Mouse (Mus musculus): ENCODE measurements around the gene Lsm11. TPM values are rescaled to one million over a fixed set of nuclear protein-coding genes. Genes with fewer than 3 reads are reported as not detected.

Lsm11 gene
- polyA plus RNA-seq, 1 experiment from 2014 or later: 24.6 TPM

DNA sequence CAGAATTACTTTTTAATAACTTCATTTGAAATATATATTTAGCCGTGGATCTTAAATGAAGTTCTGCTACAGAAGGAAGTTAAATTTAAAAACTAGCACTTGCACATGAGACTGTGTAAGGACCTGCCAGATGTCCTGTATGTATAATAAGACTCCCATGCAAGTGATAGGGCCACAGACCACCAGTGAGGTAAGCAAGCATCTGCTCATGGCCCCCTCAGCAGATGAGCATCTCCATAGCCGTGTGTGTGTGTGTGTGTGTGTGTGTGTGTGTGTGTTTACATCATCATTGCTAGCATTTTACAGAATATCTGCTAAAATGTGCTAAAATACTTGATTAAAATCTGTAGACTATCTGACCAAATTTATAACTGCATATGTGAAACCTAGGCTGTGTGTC is 47.3 kb downstream of the Lsm11 start:
- no peak for ATAC-seq
- Histone ChIP-seq H3K9me3 (ENCODE audit: control insufficient read depth, low read length) (no peaks in the 10 kb centered on the region), H3K36me3 (ENCODE audit: control insufficient read depth, insufficient read depth, low read length) (peaks cover 10% of the 10 kb centered on the region), H3K4me3 (ENCODE audit: low read length) (no peak overlapping the region), H3K27ac (ENCODE audit: low read depth, low read length) (no peak overlapping the region), H3K4me2 (ENCODE audit: low read length) (no peak overlapping the region), H3K27me3 (replicated peaks; ENCODE audit: control insufficient read depth, insufficient read depth, low read length) (no peaks in the 10 kb centered on the region), H3K4me1 (ENCODE audit: control insufficient read depth, insufficient read depth, low read depth, low read length) (peaks cover 3% of the 10 kb centered on the region; the same call in 1 of the 2 replicates), H3K9ac (ENCODE audit: low read depth, low read length) (no peak overlapping the region)
- 90% methylated on average over 2 of the region's 2 CpGs for WGBS

DNA sequence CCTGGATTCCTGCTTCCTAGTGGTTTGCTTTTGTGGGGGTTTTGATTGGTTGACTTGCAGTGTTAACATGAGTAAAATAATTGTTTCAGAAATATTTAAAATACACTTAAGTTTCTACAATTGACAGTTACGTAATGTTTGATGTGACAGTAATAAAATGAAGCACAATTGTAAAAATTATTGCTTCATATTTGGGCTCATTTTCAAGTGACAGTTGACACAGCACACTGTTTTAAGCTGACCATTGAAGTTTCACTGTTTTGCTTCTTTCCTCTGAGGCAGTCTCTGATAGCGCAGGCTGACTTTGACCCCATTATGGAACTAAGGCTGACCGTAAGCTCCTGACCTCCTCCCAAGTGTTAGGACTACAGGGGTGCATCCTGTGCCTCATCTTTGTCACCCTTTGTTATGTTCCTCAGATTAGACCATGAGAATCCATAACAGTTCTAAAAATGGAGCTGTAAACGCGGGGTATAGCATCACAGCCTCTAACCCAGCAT is 51.8 kb downstream of the Lsm11 start:
- H3K36me3 ChIP-seq (ENCODE audit: control insufficient read depth, insufficient read depth, low read length): peaks cover 19% of the 10 kb centered on the region
- 95% methylated on average over 5 of the region's 5 CpGs for WGBS
- H3K27me3 ChIP-seq (replicated peaks; ENCODE audit: control insufficient read depth, insufficient read depth, low read length): no peaks in the 10 kb centered on the region
- ATAC-seq: no peak
- H3K4me2 ChIP-seq (ENCODE audit: low read length): no peak overlapping the region
- no peak overlapping the region for H3K9ac ChIP-seq (ENCODE audit: low read depth, low read length)
- no peaks in the 10 kb centered on the region for H3K9me3 ChIP-seq (ENCODE audit: control insufficient read depth, low read length)
- H3K4me3 ChIP-seq (ENCODE audit: low read length): no peak overlapping the region
- H3K4me1 ChIP-seq (ENCODE audit: control insufficient read depth, insufficient read depth, low read depth, low read length): no peaks in the 10 kb centered on the region
- no peak overlapping the region for H3K27ac ChIP-seq (ENCODE audit: low read depth, low read length)

DNA sequence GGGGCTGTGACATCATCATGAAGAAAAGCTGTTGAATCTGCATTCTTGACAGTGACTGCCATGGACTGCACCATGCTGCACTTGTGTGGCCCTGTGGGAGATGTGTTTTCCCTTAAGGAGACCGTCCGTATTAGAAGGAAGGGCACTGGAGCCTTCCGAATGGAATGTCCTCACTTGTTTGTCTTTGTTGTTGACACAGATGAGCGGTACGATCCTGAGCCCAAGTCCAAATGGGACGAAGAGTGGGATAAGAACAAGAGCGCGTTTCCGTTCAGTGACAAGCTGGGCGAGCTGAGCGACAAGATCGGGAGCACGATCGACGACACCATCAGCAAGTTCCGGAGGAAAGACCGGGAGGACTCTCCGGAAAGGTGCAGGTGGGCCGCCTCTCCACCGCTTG is 54.3 kb downstream of the Lsm11 start:
- Histone ChIP-seq H3K27ac (ENCODE audit: low read depth, low read length) (no peak overlapping the region), H3K9ac (ENCODE audit: low read depth, low read length) (no peak overlapping the region), H3K4me2 (ENCODE audit: low read length) (no peak overlapping the region), H3K36me3 (ENCODE audit: control insufficient read depth, insufficient read depth, low read length) (peaks cover 19% of the 10 kb centered on the region), H3K27me3 (replicated peaks; ENCODE audit: control insufficient read depth, insufficient read depth, low read length) (no peaks in the 10 kb centered on the region), H3K9me3 (ENCODE audit: control insufficient read depth, low read length) (no peaks in the 10 kb centered on the region), H3K4me1 (ENCODE audit: control insufficient read depth, insufficient read depth, low read depth, low read length) (no peaks in the 10 kb centered on the region), H3K4me3 (ENCODE audit: low read length) (no peak overlapping the region)
- ATAC-seq: no peak
- 88% methylated on average over 20 of the region's 20 CpGs for WGBS

DNA sequence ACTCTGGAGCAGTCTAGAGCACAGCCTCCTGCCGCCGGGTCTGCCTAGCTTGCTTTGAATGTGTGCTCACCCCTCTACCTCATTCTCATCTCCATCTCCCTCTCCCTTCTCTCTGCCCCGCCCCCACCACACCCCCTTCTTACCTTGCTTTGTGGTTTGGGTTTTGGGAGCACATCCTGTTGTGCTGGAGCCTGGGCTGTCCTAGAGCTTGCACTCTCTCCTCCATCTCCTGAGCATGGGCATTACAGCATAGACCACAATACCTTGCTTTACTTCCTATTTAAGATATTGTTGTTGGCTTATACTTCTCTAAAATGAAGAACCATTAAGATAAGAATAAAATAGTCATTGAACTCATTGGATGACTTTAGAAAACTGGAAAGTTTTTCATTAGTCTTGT is 54.8 kb downstream of the Lsm11 start:
- peaks cover 16% of the 10 kb centered on the region for H3K36me3 ChIP-seq (ENCODE audit: control insufficient read depth, insufficient read depth, low read length)
- H3K27me3 ChIP-seq (replicated peaks; ENCODE audit: control insufficient read depth, insufficient read depth, low read length): no peaks in the 10 kb centered on the region
- H3K9ac ChIP-seq (ENCODE audit: low read depth, low read length): no peak overlapping the region
- H3K9me3 ChIP-seq (ENCODE audit: control insufficient read depth, low read length): no peaks in the 10 kb centered on the region
- no peak overlapping the region for H3K27ac ChIP-seq (ENCODE audit: low read depth, low read length)
- 81% methylated on average over 3 of the region's 3 CpGs for WGBS
- H3K4me3 ChIP-seq (ENCODE audit: low read length): no peak overlapping the region
- no peaks in the 10 kb centered on the region for H3K4me1 ChIP-seq (ENCODE audit: control insufficient read depth, insufficient read depth, low read depth, low read length)
- no peak for ATAC-seq
- H3K4me2 ChIP-seq (ENCODE audit: low read length): no peak overlapping the region

DNA sequence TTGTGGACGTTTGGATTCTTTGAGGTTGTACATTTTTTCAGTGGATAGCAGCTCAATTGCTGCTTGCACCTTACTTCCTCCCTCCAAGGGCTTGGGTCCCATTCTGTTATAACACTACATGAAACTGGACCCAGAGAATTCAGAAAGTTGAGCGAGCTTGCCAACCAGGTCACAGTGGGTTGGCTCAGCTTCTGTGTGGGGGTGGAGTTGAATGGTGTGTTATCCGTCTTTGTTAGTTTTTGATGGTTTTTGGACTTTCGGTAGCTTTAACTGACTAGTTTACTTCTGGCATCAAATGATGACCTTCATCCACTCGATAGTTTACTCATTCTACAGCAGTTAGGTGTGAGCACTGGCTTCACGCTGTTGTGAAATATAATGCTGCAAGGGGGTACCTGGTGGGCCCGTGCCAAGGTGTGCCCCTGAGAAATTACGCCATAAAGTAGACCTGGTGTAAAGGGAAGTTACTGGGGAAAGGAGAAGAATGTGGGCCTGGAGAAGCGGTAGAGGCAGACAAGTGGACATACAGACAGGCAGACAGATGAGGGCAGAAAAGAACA is 56.2 kb downstream of the Lsm11 start:
- ATAC-seq: no peak
- no peak overlapping the region for H3K9ac ChIP-seq (ENCODE audit: low read depth, low read length)
- 0 out of 2 replicates have a peak, but pooled peaks cover 9% of the 10 kb centered on the region for H3K36me3 ChIP-seq (ENCODE audit: control insufficient read depth, insufficient read depth, low read length)
- H3K27me3 ChIP-seq (replicated peaks; ENCODE audit: control insufficient read depth, insufficient read depth, low read length): no peaks in the 10 kb centered on the region
- no peaks in the 10 kb centered on the region for H3K9me3 ChIP-seq (ENCODE audit: control insufficient read depth, low read length)
- H3K27ac ChIP-seq (ENCODE audit: low read depth, low read length): no peak overlapping the region
- peaks cover 2% of the 10 kb centered on the region; the same call in 1 of the 2 replicates for H3K4me1 ChIP-seq (ENCODE audit: control insufficient read depth, insufficient read depth, low read depth, low read length)
- H3K4me2 ChIP-seq (ENCODE audit: low read length): no peak overlapping the region
- no peak overlapping the region for H3K4me3 ChIP-seq (ENCODE audit: low read length)
- whole genome bisulfite sequencing: 87% methylated on average over 9 of the region's 9 CpGs

DNA sequence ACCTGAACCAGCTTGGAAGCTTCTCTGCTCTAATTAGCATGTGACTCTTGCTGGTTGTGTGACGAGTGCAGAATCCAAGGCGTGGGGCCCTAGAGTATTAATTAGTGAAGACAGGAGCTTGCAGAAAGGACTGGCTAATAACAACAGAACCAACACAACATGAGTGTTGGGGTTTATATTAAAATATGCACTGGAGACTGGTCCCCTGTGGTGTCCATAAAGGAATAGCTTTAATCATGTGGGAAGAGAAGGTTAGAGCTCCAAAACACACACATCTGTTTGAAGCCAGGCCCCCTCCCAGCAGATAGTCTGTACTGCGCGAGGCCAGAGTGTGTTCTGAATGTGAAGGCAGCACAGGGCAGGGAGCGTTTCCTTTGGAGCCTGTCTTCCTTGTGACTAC is 58.1 kb downstream of the Lsm11 start:
- peak; percentile 45; the same call in 1 of the 2 replicates for ATAC-seq
- WGBS: 54% methylated on average over 5 of the region's 5 CpGs
- Histone ChIP-seq H3K36me3 (ENCODE audit: control insufficient read depth, insufficient read depth, low read length) (0 out of 2 replicates have a peak, but pooled peaks cover 9% of the 10 kb centered on the region), H3K27ac (ENCODE audit: low read depth, low read length) (no peak overlapping the region), H3K9ac (ENCODE audit: low read depth, low read length) (no peak overlapping the region), H3K27me3 (replicated peaks; ENCODE audit: control insufficient read depth, insufficient read depth, low read length) (no peaks in the 10 kb centered on the region), H3K4me3 (ENCODE audit: low read length) (no peak overlapping the region), H3K4me2 (ENCODE audit: low read length) (no peak overlapping the region), H3K4me1 (ENCODE audit: control insufficient read depth, insufficient read depth, low read depth, low read length) (peaks cover 8% of the 10 kb centered on the region), H3K9me3 (ENCODE audit: control insufficient read depth, low read length) (no peaks in the 10 kb centered on the region)

DNA sequence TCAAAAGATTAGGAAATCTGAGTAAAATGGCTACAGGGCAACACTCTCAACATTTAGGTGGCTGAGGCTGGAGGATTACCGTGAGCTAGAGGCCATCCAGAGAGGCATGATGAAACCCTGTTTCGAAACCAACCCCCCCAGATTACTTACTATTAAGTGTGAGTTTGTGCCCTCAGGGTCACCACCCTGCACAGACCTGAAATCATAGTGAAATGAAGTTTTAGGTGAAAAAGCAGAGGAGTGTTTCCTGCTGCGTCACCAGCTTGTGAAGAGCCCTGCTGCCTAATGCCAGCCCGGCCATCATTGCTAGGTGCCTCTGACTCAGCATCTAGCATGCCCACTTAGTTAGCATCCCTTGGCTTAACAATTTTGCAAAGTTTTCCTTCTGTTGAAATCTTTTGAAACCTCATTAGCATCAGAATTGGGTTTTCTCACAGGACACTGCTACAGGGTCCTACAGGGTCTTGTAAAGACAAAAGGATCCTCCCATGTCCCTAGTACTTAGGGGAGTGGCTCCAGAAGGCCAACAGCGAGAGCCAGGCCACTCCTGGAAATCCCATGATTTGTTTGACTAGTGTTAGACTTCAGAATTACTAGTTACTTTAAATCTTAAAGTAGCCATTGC is 59.0 kb downstream of the Lsm11 start:
- Histone ChIP-seq H3K4me2 (ENCODE audit: low read length) (no peak overlapping the region), H3K36me3 (ENCODE audit: control insufficient read depth, insufficient read depth, low read length) (0 out of 2 replicates have a peak, but pooled peaks cover 4% of the 10 kb centered on the region), H3K4me1 (ENCODE audit: control insufficient read depth, insufficient read depth, low read depth, low read length) (peaks cover 11% of the 10 kb centered on the region), H3K27me3 (replicated peaks; ENCODE audit: control insufficient read depth, insufficient read depth, low read length) (no peaks in the 10 kb centered on the region), H3K4me3 (ENCODE audit: low read length) (no peak overlapping the region), H3K27ac (ENCODE audit: low read depth, low read length) (no peak overlapping the region), H3K9me3 (ENCODE audit: control insufficient read depth, low read length) (no peaks in the 10 kb centered on the region), H3K9ac (ENCODE audit: low read depth, low read length) (no peak overlapping the region)
- ATAC-seq: no peak
- 66% methylated on average over 5 of the region's 5 CpGs for WGBS

DNA sequence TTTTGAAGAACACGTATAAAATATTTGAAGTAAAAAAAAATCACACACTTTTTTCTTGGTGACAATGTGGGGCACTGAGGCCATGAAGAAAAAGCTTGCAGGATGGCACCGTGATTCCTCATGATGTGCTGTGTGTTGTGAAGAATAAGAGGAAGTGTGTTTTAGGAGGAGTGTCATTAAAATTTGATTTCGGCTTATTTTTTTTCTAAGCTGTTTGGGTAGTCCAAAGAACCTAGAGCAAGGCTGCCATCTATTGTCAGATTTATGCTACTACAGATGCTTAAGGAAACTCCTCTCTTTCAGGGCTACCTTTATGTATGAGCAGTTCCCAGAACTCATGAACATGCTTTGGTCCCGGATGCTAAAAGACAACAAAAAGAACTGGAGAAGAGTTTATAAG is 60.7 kb downstream of the Lsm11 start:
- H3K4me1 ChIP-seq (ENCODE audit: control insufficient read depth, insufficient read depth, low read depth, low read length): peaks cover 11% of the 10 kb centered on the region
- no peak for ATAC-seq
- H3K4me2 ChIP-seq (ENCODE audit: low read length): no peak overlapping the region
- no peak overlapping the region for H3K9ac ChIP-seq (ENCODE audit: low read depth, low read length)
- no peaks in the 10 kb centered on the region for H3K36me3 ChIP-seq (ENCODE audit: control insufficient read depth, insufficient read depth, low read length)
- 49% methylated on average over 4 of the region's 4 CpGs for WGBS
- no peak overlapping the region for H3K27ac ChIP-seq (ENCODE audit: low read depth, low read length)
- H3K27me3 ChIP-seq (replicated peaks; ENCODE audit: control insufficient read depth, insufficient read depth, low read length): no peaks in the 10 kb centered on the region
- H3K4me3 ChIP-seq (ENCODE audit: low read length): no peak overlapping the region
- no peaks in the 10 kb centered on the region for H3K9me3 ChIP-seq (ENCODE audit: control insufficient read depth, low read length)

DNA sequence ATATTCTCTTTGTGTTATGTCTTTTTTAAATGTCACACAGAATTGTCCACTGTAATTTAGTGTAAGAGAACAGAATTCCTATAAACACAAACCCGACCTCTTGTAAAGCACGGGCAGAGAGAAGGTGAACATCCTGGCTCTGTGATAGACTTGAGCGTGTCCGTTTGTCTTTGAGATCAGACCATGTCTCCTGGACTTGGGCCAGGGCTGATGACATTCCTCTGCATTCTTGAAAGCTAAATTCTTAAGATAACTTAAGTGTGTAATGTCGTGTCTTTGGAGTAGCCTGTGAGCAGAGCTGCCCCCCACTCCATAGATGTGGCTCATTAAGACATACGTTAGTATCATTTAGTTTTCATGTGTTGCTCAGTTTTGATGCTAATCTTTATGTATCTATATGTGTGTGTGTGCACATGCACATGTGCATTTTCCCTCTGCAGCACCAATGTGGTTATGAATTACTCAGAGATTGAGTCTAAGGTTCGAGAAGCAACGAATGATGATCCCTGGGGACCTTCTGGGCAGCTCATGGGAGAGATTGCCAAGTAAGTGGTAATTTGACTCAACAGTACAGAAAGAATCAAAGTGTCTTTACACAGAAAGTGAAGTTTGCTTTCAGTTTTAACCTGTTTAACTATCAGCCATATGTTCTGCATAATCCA is 61.3 kb downstream of the Lsm11 start:
- Histone ChIP-seq H3K9ac (ENCODE audit: low read depth, low read length) (no peak overlapping the region), H3K4me3 (ENCODE audit: low read length) (no peak overlapping the region), H3K4me1 (ENCODE audit: control insufficient read depth, insufficient read depth, low read depth, low read length) (peaks cover 11% of the 10 kb centered on the region), H3K9me3 (ENCODE audit: control insufficient read depth, low read length) (no peaks in the 10 kb centered on the region), H3K27ac (ENCODE audit: low read depth, low read length) (no peak overlapping the region), H3K4me2 (ENCODE audit: low read length) (no peak overlapping the region), H3K27me3 (replicated peaks; ENCODE audit: control insufficient read depth, insufficient read depth, low read length) (no peaks in the 10 kb centered on the region), H3K36me3 (ENCODE audit: control insufficient read depth, insufficient read depth, low read length) (no peaks in the 10 kb centered on the region)
- WGBS: 50% methylated on average over 8 of the region's 8 CpGs
- ATAC-seq: no peak
